Mouse (Mus musculus) MEL (cell line): ENCODE measurements around the gene Abtb1. TPM values are rescaled to one million over a fixed set of nuclear protein-coding genes. Genes with fewer than 3 reads are reported as not detected.

ENCODE experiments used
- DNase-seq: peaks from one replicate; pipeline ENCODE4 v3.0.0; 2011; ENCODE audit warnings: low read depth, low spot score
- H3K27ac ChIP-seq: 2 replicates; pipeline ENCODE4 v1.5.1; 2012; ENCODE audit warnings: low read depth, mild to moderate bottlenecking, control low read depth, low read length, moderate library complexity; ENCODE audit not compliant: control insufficient read depth
- H3K27me3 ChIP-seq, 2 experiments: fragments of 150-350 bp in 1 of 2; sonication (generic) in 1 of 2; 2 replicates each; pipeline ENCODE4 v1.6.1; 2012; ENCODE audit warnings: low read length in 2 of 2, mild to moderate bottlenecking in 2 of 2, improper control_type of control experiment in 1 of 2, moderate library complexity in 1 of 2; ENCODE audit not compliant: insufficient read depth in 2 of 2, control insufficient read depth in 1 of 2
- H3K36me3 ChIP-seq, 2 experiments: 2 replicates each; pipeline ENCODE4 v1.6.1; 2012 to 2014; ENCODE audit warnings: low read length in 2 of 2, improper control_type of control experiment in 1 of 2, inconsistent platforms in 1 of 2, mild to moderate bottlenecking in 1 of 2; ENCODE audit not compliant: insufficient read depth in 2 of 2, control insufficient read depth in 1 of 2
- H3K4me1 ChIP-seq, 2 experiments: fragments of 150-350 bp in 1 of 2; sonication (generic) in 1 of 2; 2 replicates each; pipeline ENCODE4 v1.6.1; 2012; ENCODE audit warnings: low read length in 2 of 2, improper control_type of control experiment in 1 of 2, mild to moderate bottlenecking in 1 of 2; ENCODE audit not compliant: insufficient read depth in 2 of 2, control insufficient read depth in 1 of 2
- H3K4me3 ChIP-seq, 2 experiments: fragments of 150-350 bp in 1 of 2; sonication (generic) in 1 of 2; 2 replicates each; pipeline ENCODE4 v1.5.1; 2012; ENCODE audit warnings: low read depth in 2 of 2, low read length in 2 of 2, mild to moderate bottlenecking in 2 of 2, moderate library complexity in 2 of 2, control low read depth in 1 of 2, improper control_type of control experiment in 1 of 2; ENCODE audit not compliant: control insufficient read depth in 1 of 2, insufficient read depth in 1 of 2
- H3K79me2 ChIP-seq: 2 replicates; pipeline ENCODE4 v1.6.1; 2012; ENCODE audit warnings: mild to moderate bottlenecking, low read length, moderate library complexity; ENCODE audit not compliant: control insufficient read depth, poor library complexity, insufficient read depth
- H3K9ac ChIP-seq: 2 replicates; pipeline ENCODE4 v1.6.1; 2012; ENCODE audit warnings: low read depth, mild to moderate bottlenecking, control low read depth, low read length, moderate library complexity; ENCODE audit not compliant: control insufficient read depth, poor library complexity, severe bottlenecking
- H3K9me3 ChIP-seq: fragments of 150-350 bp; sonication (generic); replicated peaks from 2 replicates; pipeline ENCODE4 v1.6.1; 2012; ENCODE audit warnings: mild to moderate bottlenecking, low read length, improper control_type of control experiment, moderate library complexity; ENCODE audit not compliant: insufficient read depth
- CHD1 ChIP-seq: IDR thresholded peaks from 2 replicates; pipeline ENCODE4 v1.6.1; 2012; ENCODE audit warnings: low read depth, mild to moderate bottlenecking, inconsistent platforms, low read length, improper control_type of control experiment
- CHD2 ChIP-seq: IDR thresholded peaks from 2 replicates; pipeline ENCODE4 v1.6.1; 2011; ENCODE audit warnings: low read length, improper control_type of control experiment
- E2F4 ChIP-seq: IDR thresholded peaks from 2 replicates; pipeline ENCODE4 v1.6.1; 2011; ENCODE audit warnings: low read depth, low read length, improper control_type of control experiment, borderline replicate concordance
- ELF1 ChIP-seq: IDR thresholded peaks from 2 replicates; pipeline ENCODE4 v1.6.1; 2014; ENCODE audit warnings: low read depth, mild to moderate bottlenecking, inconsistent platforms, low read length, improper control_type of control experiment, moderate library complexity
- GATA1 ChIP-seq: IDR thresholded peaks from 2 replicates; pipeline ENCODE4 v1.6.1; 2011; ENCODE audit warnings: low read depth, low read length, improper control_type of control experiment
- KAT2A ChIP-seq: conservative IDR thresholded peaks from 2 replicates; pipeline ENCODE4 v1.6.1; 2012; ENCODE audit warnings: low read depth, low read length, improper control_type of control experiment, inconsistent platforms
- MAX ChIP-seq: IDR thresholded peaks from 2 replicates; pipeline ENCODE4 v1.6.1; 2011; ENCODE audit warnings: low read length, improper control_type of control experiment
- MAZ ChIP-seq: IDR thresholded peaks from 2 replicates; pipeline ENCODE4 v1.6.1; 2012; ENCODE audit warnings: low read depth, mild to moderate bottlenecking, inconsistent platforms, low read length, improper control_type of control experiment
- MEF2A ChIP-seq: IDR thresholded peaks from 2 replicates; pipeline ENCODE4 v1.6.1; 2014; ENCODE audit warnings: low read depth, mild to moderate bottlenecking, inconsistent platforms, low read length, improper control_type of control experiment; ENCODE audit not compliant: poor library complexity, insufficient replicate concordance, severe bottlenecking; ENCODE audit errors: extremely low read depth
- MXI1 ChIP-seq: IDR thresholded peaks from 2 replicates; pipeline ENCODE4 v1.6.1; 2011; ENCODE audit warnings: mild to moderate bottlenecking, low read depth, low read length, improper control_type of control experiment
- MYB ChIP-seq: IDR thresholded peaks from 2 replicates; pipeline ENCODE4 v1.6.1; 2011; ENCODE audit warnings: mild to moderate bottlenecking, low read depth, low read length, improper control_type of control experiment
- NRF1 ChIP-seq: IDR thresholded peaks from 2 replicates; pipeline ENCODE4 v1.6.1; 2014; ENCODE audit warnings: low read depth, mild to moderate bottlenecking, inconsistent platforms, low read length, improper control_type of control experiment, moderate library complexity; ENCODE audit not compliant: poor library complexity, insufficient read depth, severe bottlenecking
- POLR2A ChIP-seq, 2 experiments: IDR thresholded peaks; 2 replicates each; pipeline ENCODE4 v1.6.1; 2011 to 2012; ENCODE audit warnings: low read length in 2 of 2, mild to moderate bottlenecking in 2 of 2, control low read depth in 1 of 2, improper control_type of control experiment in 1 of 2, low read depth in 1 of 2, moderate library complexity in 1 of 2; ENCODE audit not compliant: control insufficient read depth in 1 of 2, insufficient read depth in 1 of 2, poor library complexity in 1 of 2
- POLR2AphosphoS5 ChIP-seq: IDR thresholded peaks from 2 replicates; pipeline ENCODE4 v1.6.1; 2012; ENCODE audit warnings: low read depth, borderline replicate concordance, mild to moderate bottlenecking, inconsistent platforms, low read length, moderate library complexity, mixed read lengths
- RAD21 ChIP-seq: IDR thresholded peaks from 2 replicates; pipeline ENCODE4 v1.6.1; 2011; ENCODE audit warnings: mild to moderate bottlenecking, low read depth, low read length, improper control_type of control experiment
- RCOR1 ChIP-seq: IDR thresholded peaks from 2 replicates; pipeline ENCODE4 v1.6.1; 2012; ENCODE audit warnings: low read depth, mild to moderate bottlenecking, inconsistent platforms, low read length, improper control_type of control experiment
- SMC3 ChIP-seq: IDR thresholded peaks from 2 replicates; pipeline ENCODE4 v1.6.1; 2011; ENCODE audit warnings: low read depth, low read length, improper control_type of control experiment
- TBP ChIP-seq: IDR thresholded peaks from 2 replicates; pipeline ENCODE4 v1.8.0; 2011; ENCODE audit warnings: low read depth, low read length, improper control_type of control experiment
- TCF12 ChIP-seq: IDR thresholded peaks from 2 replicates; pipeline ENCODE4 v1.6.1; 2014; ENCODE audit warnings: low read depth, mild to moderate bottlenecking, inconsistent platforms, low read length, improper control_type of control experiment, moderate library complexity
- USF2 ChIP-seq, 2 experiments: IDR thresholded peaks; 2 replicates each; pipeline ENCODE4 v1.6.1; 2011 to 2012; ENCODE audit warnings: improper control_type of control experiment in 2 of 2, low read length in 2 of 2, borderline replicate concordance in 1 of 2, inconsistent platforms in 1 of 2, low read depth in 1 of 2, mild to moderate bottlenecking in 1 of 2; ENCODE audit not compliant: insufficient read depth in 1 of 2
- ZMIZ1 ChIP-seq: IDR thresholded peaks from 2 replicates; pipeline ENCODE4 v1.6.1; 2012; ENCODE audit warnings: low read depth, mild to moderate bottlenecking, inconsistent platforms, low read length, improper control_type of control experiment, moderate library complexity
- polyA plus RNA-seq, 2 experiments: library from polyadenylated mRNA; stranded (reverse) in 1 of 2; unstranded in 1 of 2; fragments of >175 nt in 1 of 2; fragments of >200 nt in 1 of 2; gene quantifications; 2 replicates each; pipeline versions ENCODE4 v1.2.1 to v1.2.4; 2012; ENCODE audit warnings: low replicate concordance in 2 of 2, low read depth in 1 of 2; ENCODE audit not compliant: insufficient read length in 2 of 2, insufficient read depth in 1 of 2, missing spikeins in 1 of 2
- total RNA-seq: library from RNA; depleted of rRNA; stranded (reverse); fragments of 300-350 nt; gene quantifications from 2 replicates; pipeline ENCODE4 v1.2.3, GENCODE M21; 2012

The Abtb1 gene
- total and polyA plus RNA-seq, 3 experiments: 7.4 to 16.9 TPM; not detected in 1

DNA sequence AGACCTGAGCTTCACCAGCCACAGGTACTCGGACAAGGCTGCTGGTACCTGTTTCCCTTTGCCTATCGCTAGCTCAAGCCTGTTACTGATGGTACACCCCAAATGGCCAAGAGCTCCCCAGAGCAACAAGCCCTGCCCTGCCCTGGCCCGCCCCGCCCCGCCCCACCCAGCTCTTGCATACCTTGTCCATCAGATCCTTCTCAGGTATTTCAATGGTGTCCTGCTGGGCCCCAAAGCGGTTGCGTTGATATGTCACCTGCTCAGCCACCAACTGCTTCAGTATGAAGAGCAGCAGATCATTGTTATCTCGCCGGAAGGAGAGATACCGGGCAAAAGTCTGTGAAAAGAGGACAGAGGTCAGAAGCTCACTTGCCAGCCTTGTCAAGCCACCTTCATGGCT lies 42.4 kb upstream of the Abtb1 start:
- H3K36me3 ChIP-seq: peaks cover 0 to 23% of the 10 kb centered on the region in 2 experiments; a peak in 2 of 4 replicates
- H3K4me1 ChIP-seq: no peaks in the 10 kb centered on the region
- no peak overlapping the region for H3K4me3 ChIP-seq
- TF ChIP-seq MXI1 (no peak), RCOR1 (no peak), ZMIZ1 (no peak), TBP (no peak), RAD21 (no peak), E2F4 (no peak), MAX (no peak), MEF2A (no peak), USF2 (IDR thresholded peaks at IDR 0.05; ENCODE audit: borderline replicate concordance in 1 of 2, insufficient read depth in 1 of 2, low read depth in 1 of 2, low read length in 2 of 2) (no peak), MAZ (no peak), TCF12 (no peak), KAT2A (no peak), POLR2AphosphoS5 (no peak)
- H3K27me3 ChIP-seq: no peaks in the 10 kb centered on the region
- no peak overlapping the region for H3K9ac ChIP-seq
- no peaks in the 10 kb centered on the region for H3K79me2 ChIP-seq
- H3K9me3 ChIP-seq: no peaks in the 10 kb centered on the region
- DNase-seq: no peak
- H3K27ac ChIP-seq: no peak overlapping the region

DNA sequence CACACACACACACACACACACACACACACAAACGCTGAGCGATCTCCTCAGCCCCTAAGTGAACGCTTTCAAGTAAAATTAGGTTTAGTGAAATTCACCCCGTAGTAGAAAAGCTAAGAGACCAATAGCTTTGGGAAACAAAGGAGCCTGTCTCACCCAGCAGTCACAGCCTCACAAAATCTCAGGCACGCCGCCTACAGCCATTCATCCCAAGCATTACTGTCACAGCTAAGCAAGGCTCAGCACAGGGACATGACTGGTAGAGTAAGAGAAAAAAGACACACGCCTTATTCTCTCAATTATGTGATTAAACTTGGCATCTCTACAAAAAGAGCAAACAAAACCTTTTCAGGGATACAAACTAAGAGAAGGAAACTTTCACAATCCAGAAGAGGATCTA lies 39.5 kb upstream of the Abtb1 start:
- H3K36me3 ChIP-seq: peaks cover 0 to 12% of the 10 kb centered on the region in 2 experiments; a peak in 2 of 4 replicates
- no peaks in the 10 kb centered on the region for H3K9me3 ChIP-seq
- no peak for TF ChIP-seq MYB
- no peak for TF ChIP-seq RAD21
- no peak for TF ChIP-seq NRF1
- TF ChIP-seq KAT2A: no peak
- TF ChIP-seq ZMIZ1: no peak
- no peak for TF ChIP-seq CHD1
- no peak for TF ChIP-seq MXI1
- TF ChIP-seq POLR2AphosphoS5: no peak
- TF ChIP-seq MAX: no peak
- no peak for TF ChIP-seq RCOR1
- no peak for TF ChIP-seq SMC3
- TF ChIP-seq E2F4: no peak
- no peak for TF ChIP-seq CHD2
- TF ChIP-seq GATA1: no peak
- no peak for TF ChIP-seq POLR2A (IDR thresholded peaks at IDR 0.05; ENCODE audit: control insufficient read depth in 1 of 2, insufficient read depth in 1 of 2, low read depth in 1 of 2, low read length in 2 of 2, poor library complexity in 1 of 2)
- no peak for TF ChIP-seq ELF1

More for the DNA sequence above, 39.5 kb upstream of the Abtb1 start:
- no peak for DNase-seq
- H3K9ac ChIP-seq: no peak overlapping the region
- no peak overlapping the region for H3K27ac ChIP-seq
- H3K4me1 ChIP-seq: no peaks in the 10 kb centered on the region
- no peaks in the 10 kb centered on the region for H3K27me3 ChIP-seq
- no peaks in the 10 kb centered on the region for H3K79me2 ChIP-seq
- H3K4me3 ChIP-seq: no peak overlapping the region
